Mouse (Mus musculus) neural tube, embryonic 13.5 days (tissue): ENCODE measurements around the gene Wee1. TPM values are rescaled to one million over a fixed set of nuclear protein-coding genes. Genes with fewer than 3 reads are reported as not detected.

Experiments used
- ATAC-seq: fragments of 200-750 bp; cut with Nextera tagmentation; 2 replicates; pipeline ENCODE4 v1.8.0; 2017; ENCODE audit warnings: low read depth, mild to moderate bottlenecking, moderate TSS enrichment, moderate library complexity
- H3K27ac ChIP-seq: fragments of 300-500 bp; sonication (generic); replicated peaks from 2 replicates; pipeline ENCODE4 v1.5.1; 2015; ENCODE audit warnings: moderate library complexity, mild to moderate bottlenecking, inconsistent platforms
- H3K27me3 ChIP-seq: fragments of 300-500 bp; sonication (generic); 2 replicates; pipeline ENCODE4 v1.6.1; 2015; ENCODE audit warnings: mild to moderate bottlenecking, inconsistent platforms
- H3K36me3 ChIP-seq: fragments of 300-500 bp; sonication (generic); 2 replicates; pipeline ENCODE4 v1.6.1; 2015; ENCODE audit warnings: mild to moderate bottlenecking, inconsistent platforms
- H3K4me1 ChIP-seq: fragments of 300-500 bp; sonication (generic); replicated peaks from 2 replicates; pipeline ENCODE4 v1.6.1; 2015; ENCODE audit warnings: inconsistent platforms
- H3K4me2 ChIP-seq: fragments of 300-500 bp; sonication (generic); 2 replicates; pipeline ENCODE4 v1.6.1; 2015; ENCODE audit warnings: inconsistent platforms, mild to moderate bottlenecking, moderate library complexity
- H3K4me3 ChIP-seq: fragments of 300-500 bp; sonication (generic); 2 replicates; pipeline ENCODE4 v1.5.1; 2015; ENCODE audit warnings: mild to moderate bottlenecking, inconsistent platforms
- H3K9ac ChIP-seq: fragments of 300-500 bp; sonication (generic); 2 replicates; pipeline ENCODE4 v1.6.1; 2015; ENCODE audit warnings: moderate library complexity, mild to moderate bottlenecking, inconsistent platforms
- H3K9me3 ChIP-seq: fragments of 300-500 bp; sonication (generic); 2 replicates; pipeline ENCODE4 v1.6.1; 2016; ENCODE audit warnings: inconsistent platforms
- WGBS: fragments of 180-500 bp; shearing (Covaris S2); methylation state at CpG from one replicate; pipeline ENCODE4 v1.1.7; 2015; 5-methylcytosine and 5-hydroxymethylcytosine counted together
- polyA plus RNA-seq: library from polyadenylated mRNA; unstranded; fragments of >200 nt; fragmentation: Nextera tagmentation; extraction: Ambion mirVana; gene quantifications from 2 replicates; pipeline ENCODE4 v1.2.1, GENCODE M21; 2015

Wee1 gene
- polyA plus RNA-seq, 1 experiment from 2014 or later = 5.7 TPM

GRCm38 (mm10) chr7:110164712-110165122 lies 42.9 kb downstream of the Wee1 start:
- H3K4me3 ChIP-seq = peak overlapping the region; percentile 56
- under 1% methylated on average over 20 of the region's 20 CpGs for WGBS
- no peaks in the 10 kb centered on the region for H3K36me3 ChIP-seq
- peak overlapping the region; percentile 88 for H3K27ac ChIP-seq
- no peaks in the 10 kb centered on the region for H3K9me3 ChIP-seq
- H3K27me3 ChIP-seq = no peaks in the 10 kb centered on the region
- H3K4me2 ChIP-seq = peak overlapping the region; percentile 90
- ATAC-seq = peak; percentile 97
- peak overlapping the region; percentile 81 for H3K9ac ChIP-seq
- no peaks in the 10 kb centered on the region for H3K4me1 ChIP-seq

- H3K4me2 ChIP-seq = no peak overlapping the region
- WGBS = 38% methylated on average over 8 of the region's 8 CpGs
- no peak overlapping the region for H3K4me3 ChIP-seq
- ATAC-seq = no peak
- H3K27me3 ChIP-seq = no peaks in the 10 kb centered on the region
- no peaks in the 10 kb centered on the region for H3K9me3 ChIP-seq
- no peaks in the 10 kb centered on the region for H3K4me1 ChIP-seq
- no peak overlapping the region for H3K9ac ChIP-seq
- H3K36me3 ChIP-seq = no peaks in the 10 kb centered on the region
- H3K27ac ChIP-seq = no peak overlapping the region
Measured at GRCm38 (mm10) chr7:110166233-110166632, 44.4 kb downstream of the Wee1 start.

GRCm38 (mm10) chr7:110179208-110179607 lies 57.4 kb downstream of the Wee1 start:
- Histone ChIP-seq H3K9ac (no peak overlapping the region), H3K27me3 (no peaks in the 10 kb centered on the region), H3K4me1 (no peaks in the 10 kb centered on the region), H3K4me2 (no peak overlapping the region), H3K9me3 (no peaks in the 10 kb centered on the region), H3K4me3 (no peak overlapping the region), H3K36me3 (no peaks in the 10 kb centered on the region), H3K27ac (no peak overlapping the region)
- WGBS = 86% methylated on average over 7 of the region's 7 CpGs
- no peak for ATAC-seq

- Histone ChIP-seq H3K36me3 (no peaks in the 10 kb centered on the region), H3K27ac (no peak overlapping the region), H3K4me3 (no peak overlapping the region), H3K27me3 (no peaks in the 10 kb centered on the region), H3K4me1 (no peaks in the 10 kb centered on the region), H3K9me3 (no peaks in the 10 kb centered on the region), H3K4me2 (no peak overlapping the region), H3K9ac (no peak overlapping the region)
- ATAC-seq = no peak
Measured at GRCm38 (mm10) chr7:110180613-110181012, 58.8 kb downstream of the Wee1 start.

- WGBS = 69% methylated on average over 8 of the region's 8 CpGs
- Histone ChIP-seq H3K36me3 (no peaks in the 10 kb centered on the region), H3K9ac (no peak overlapping the region), H3K27me3 (no peaks in the 10 kb centered on the region), H3K4me2 (no peak overlapping the region), H3K4me1 (no peaks in the 10 kb centered on the region), H3K4me3 (no peak overlapping the region), H3K9me3 (no peaks in the 10 kb centered on the region), H3K27ac (no peak overlapping the region)
- no peak for ATAC-seq
Measured at GRCm38 (mm10) chr7:110181446-110181845, 59.6 kb downstream of the Wee1 start.

GRCm38 (mm10) chr7:110184608-110185007 lies 62.8 kb downstream of the Wee1 start:
- no peaks in the 10 kb centered on the region for H3K4me1 ChIP-seq
- no peaks in the 10 kb centered on the region for H3K9me3 ChIP-seq
- ATAC-seq = no peak
- H3K4me3 ChIP-seq = no peak overlapping the region
- no peak overlapping the region for H3K9ac ChIP-seq
- no peaks in the 10 kb centered on the region for H3K36me3 ChIP-seq
- WGBS = 87% methylated on average over 3 of the region's 3 CpGs
- no peaks in the 10 kb centered on the region for H3K27me3 ChIP-seq
- no peak overlapping the region for H3K4me2 ChIP-seq
- H3K27ac ChIP-seq = no peak overlapping the region

GRCm38 (mm10) chr7:110189951-110190350 lies 68.1 kb downstream of the Wee1 start:
- WGBS = 38% methylated on average over 7 of the region's 7 CpGs
- no peak for ATAC-seq
- H3K36me3 ChIP-seq = no peaks in the 10 kb centered on the region
- H3K27me3 ChIP-seq = no peaks in the 10 kb centered on the region
- H3K27ac ChIP-seq = no peak overlapping the region
- no peaks in the 10 kb centered on the region for H3K4me1 ChIP-seq
- no peak overlapping the region for H3K4me3 ChIP-seq
- no peak overlapping the region for H3K9ac ChIP-seq
- H3K4me2 ChIP-seq = no peak overlapping the region
- H3K9me3 ChIP-seq = no peaks in the 10 kb centered on the region

Other genes with a start within 250 kb of the Wee1 start
- 42.2 and 42.5 TPM in 2 replicates for gene Dennd5a, start 161.6 kb upstream of the Wee1 start, polyA plus RNA-seq
- gene Tmem41b, start 135.1 kb upstream of the Wee1 start, polyA plus RNA-seq = 63.7 and 73.2 TPM in 2 replicates
- 40.2 and 43.3 TPM in 2 replicates for gene Ipo7, start 103.8 kb upstream of the Wee1 start, polyA plus RNA-seq
- 19.3 and 20.9 TPM in 2 replicates for gene Zfp143, start 60.8 kb upstream of the Wee1 start, polyA plus RNA-seq
- 10.4 and 14.4 TPM in 2 replicates for gene Swap70, start 99.7 kb downstream of the Wee1 start, polyA plus RNA-seq